Mouse (Mus musculus): Measurements from ENCODE around the gene Inip.

GRCm38 (mm10) chr4:59850181-59850580 is 48.8 kb upstream of the Inip start:
- TF ChIP-seq CTCF (conservative IDR thresholded peaks at IDR 0.05; ENCODE audit: low read length): peak; percentile 89
- TF ChIP-seq POU5F1 (IDR thresholded peaks at IDR 0.05; ENCODE audit: borderline replicate concordance, low read length): no peak
- no peak for TF ChIP-seq NANOG (IDR thresholded peaks at IDR 0.05; ENCODE audit: borderline replicate concordance, low read length)
